Mouse (Mus musculus) megakaryocyte, adult 5-6 weeks (primary cell): ENCODE measurements around the gene Krt17. TPM values are rescaled to one million over a fixed set of nuclear protein-coding genes. Genes with fewer than 3 reads are reported as not detected.
"Not testable (repeated sequence)": the region's sequence is repeated elsewhere in the genome, so short reads cannot be mapped to it uniquely, and the experiment has no call there.

Source experiments
- ATAC-seq: 2 replicates; pipeline ENCODE4 v1.8.0; 2016; ENCODE audit warnings: mild to moderate bottlenecking, inconsistent platforms; ENCODE audit not compliant: poor library complexity, severe bottlenecking
- total RNA-seq, 2 experiments: library from RNA; stranded (forward) in 1 of 2; stranded (reverse) in 1 of 2; fragments of 153-499, 151-499 nt in 1 of 2; fragments of 221-1000, 200-1000 nt in 1 of 2; gene quantifications; 2 replicates each; pipeline versions ENCODE4 v1.2.3 to v1.2.4; 2015 to 2017

Krt17 gene
- total RNA-seq, 2 experiments from 2014 or later: not detected

DNA sequence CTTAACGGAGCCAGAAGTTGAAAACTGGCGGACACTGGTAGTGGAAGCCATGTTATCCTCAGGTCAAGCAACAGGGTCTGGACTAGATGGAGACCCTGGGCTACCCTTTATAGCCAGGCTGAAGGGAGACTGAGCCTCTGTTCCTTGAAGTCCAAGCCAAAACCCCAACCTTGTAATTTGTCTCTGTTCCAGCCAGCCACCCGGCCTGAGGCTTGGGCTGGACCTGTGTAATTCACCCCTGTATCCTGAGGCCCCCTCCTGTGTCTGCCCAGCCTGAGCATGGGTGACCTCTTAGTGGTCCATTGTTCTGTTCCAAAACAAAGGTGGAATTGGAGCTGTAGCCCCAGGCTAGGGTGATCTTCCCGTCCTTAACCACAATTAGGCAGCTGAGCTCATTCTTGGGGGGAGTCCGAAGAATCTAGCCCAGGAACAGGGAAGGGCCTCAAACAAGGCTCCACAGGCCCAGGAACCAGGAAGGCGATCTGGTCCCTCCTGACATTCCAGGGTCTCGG, 9.0 kb upstream of the Krt17 start, which contains the start of gene Krt42:
TSS of gene Krt42 (minus strand) at position 51 of the 512 bp plus-strand sequence.
- no peak for ATAC-seq

DNA sequence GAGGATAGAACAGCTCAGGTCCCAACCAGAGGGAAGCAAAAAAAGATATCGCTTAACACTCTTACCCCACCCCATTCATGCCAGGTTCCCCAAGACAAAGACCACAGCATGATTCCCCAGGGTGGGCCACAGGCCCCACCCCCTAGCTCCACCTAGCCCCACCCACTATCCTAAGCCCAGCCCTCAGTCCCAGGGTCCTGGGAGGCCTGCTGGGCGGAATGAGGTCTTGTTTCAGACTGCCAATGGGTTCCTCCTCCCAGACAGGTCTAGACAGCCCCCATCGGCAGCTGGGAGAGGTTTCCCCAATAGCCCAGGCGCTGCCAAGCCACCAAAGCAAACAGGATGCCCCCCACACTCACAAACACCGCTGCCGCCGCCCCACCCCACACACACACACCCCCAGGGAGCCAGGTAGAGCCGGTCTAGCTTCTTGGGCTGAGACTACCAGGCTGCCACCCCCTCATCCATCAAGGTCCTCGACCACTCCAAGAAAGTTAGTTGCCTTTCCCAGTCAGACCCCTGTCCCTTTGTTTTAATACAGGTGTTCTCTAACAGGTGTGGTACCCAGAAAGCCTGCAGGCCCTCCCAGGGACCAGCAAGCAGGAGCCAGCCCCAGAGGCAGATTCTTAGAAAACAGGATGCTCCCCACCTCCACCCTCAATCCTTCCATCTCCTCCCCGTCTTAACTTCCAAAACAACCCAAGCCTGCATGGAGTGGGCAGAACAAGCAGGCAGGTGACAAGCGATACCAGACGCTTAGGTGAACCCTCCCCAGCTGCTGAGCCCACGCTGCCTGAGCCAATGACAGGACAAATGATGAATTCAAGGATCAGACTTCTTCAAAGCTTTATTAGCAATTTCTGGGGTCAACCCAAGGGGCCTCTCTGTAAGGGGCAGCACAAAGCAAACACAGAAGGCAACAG, 1.5 kb upstream of the Krt17 start:
- ATAC-seq: no peak

GRCm38 (mm10) chr11:100261235-100261605, 391 bp upstream of the Krt17 start:
- ATAC-seq: no peak

GRCm38 (mm10) chr11:100259079-100259478, 1.8 kb downstream of the Krt17 start:
- no peak for ATAC-seq

DNA sequence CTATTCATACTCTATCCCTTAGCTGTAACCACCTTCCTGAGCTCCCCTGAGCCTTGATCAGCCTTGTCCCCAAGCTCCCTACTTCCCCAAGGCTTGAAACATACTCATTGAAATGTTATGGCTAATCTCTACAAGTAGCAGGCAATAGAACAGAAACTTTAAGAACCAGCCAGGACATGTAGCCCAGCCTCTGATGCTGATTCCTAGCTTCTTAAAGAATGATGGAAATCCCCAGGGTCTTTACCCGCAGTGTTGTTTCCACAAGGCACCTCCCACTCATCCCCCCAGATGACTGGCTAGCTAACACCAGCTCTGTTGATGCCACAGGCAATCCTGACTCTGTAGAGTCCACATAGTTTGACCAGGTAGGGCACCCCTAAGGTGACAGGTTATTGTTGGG, 2.9 kb downstream of the Krt17 start:
- no peak for ATAC-seq

DNA sequence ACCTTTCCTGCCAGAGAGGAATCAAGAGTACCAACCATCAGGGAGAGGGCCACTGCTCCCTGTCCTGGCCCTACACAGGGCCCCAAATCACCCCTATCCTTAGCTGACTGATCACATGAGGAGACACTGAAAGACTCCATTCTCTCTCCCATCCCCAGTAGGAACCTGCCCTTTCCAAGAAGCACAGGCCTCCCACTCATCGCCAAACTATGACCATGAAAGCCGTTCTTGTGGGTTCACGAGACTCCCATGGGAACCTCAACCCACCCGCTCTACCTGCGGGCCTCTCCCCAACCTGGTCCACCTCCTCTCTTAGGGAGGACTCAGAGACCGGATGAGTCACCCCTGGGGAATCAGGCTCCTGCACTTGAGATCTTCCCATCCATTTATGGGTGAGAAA, 5.3 kb downstream of the Krt17 start:
- ATAC-seq: no peak

- ATAC-seq: no peak
These were observed 6.3 kb downstream of the Krt17 start for GRCm38 (mm10) chr11:100254360-100255090.

- ATAC-seq: no peak
These were observed 11.9 kb downstream of the Krt17 start, which contains the start of gene Krt16 for GRCm38 (mm10) chr11:100248852-100249465. Krt16 (minus strand) TSS chr11:100248902.

- ATAC-seq: not testable (repeated sequence)
These were observed 14.4 kb downstream of the Krt17 start for GRCm38 (mm10) chr11:100246471-100246870.

- not testable (repeated sequence) for ATAC-seq
These were observed 20.6 kb downstream of the Krt17 start for GRCm38 (mm10) chr11:100240272-100240671.

- ATAC-seq: peak; percentile 35; the same call in 1 of the 2 replicates
These were observed 39.1 kb downstream of the Krt17 start for GRCm38 (mm10) chr11:100221741-100222140.

- no peak for ATAC-seq
These were observed 41.5 kb downstream of the Krt17 start for GRCm38 (mm10) chr11:100219304-100219703.

GRCm38 (mm10) chr11:100208542-100208941, 52.3 kb downstream of the Krt17 start:
- no peak for ATAC-seq

- no peak for ATAC-seq
These were observed 53.3 kb downstream of the Krt17 start, which contains the start of gene Krt14 for GRCm38 (mm10) chr11:100207498-100207897. Krt14 (minus strand) TSS chr11:100207548.

Other genes starting within 250 kb of the Krt17 start
- not detected in 2 replicates for gene Krt33a, start 244.8 kb downstream of the Krt17 start, total RNA-seq (2015)
- not detected in 2 replicates for gene Krt33a, start 244.8 kb downstream of the Krt17 start, total RNA-seq (2017)
- gene Krt33b, start 231.2 kb downstream of the Krt17 start, total RNA-seq (2015): not detected in 2 replicates
- not detected in 2 replicates for gene Krt33b, start 231.2 kb downstream of the Krt17 start, total RNA-seq (2017)
- not detected in 2 replicates for gene Krt34, start 219.5 kb downstream of the Krt17 start, total RNA-seq (2015)
- gene Krt34, start 219.5 kb downstream of the Krt17 start, total RNA-seq (2017): not detected in 2 replicates
- not detected in 2 replicates for gene Krt31, start 210.5 kb downstream of the Krt17 start, total RNA-seq (2015)
- gene Krt31, start 210.5 kb downstream of the Krt17 start, total RNA-seq (2017): not detected in 2 replicates
- not detected in 2 replicates for gene Krt32, start 172.8 kb downstream of the Krt17 start, total RNA-seq (2015)
- not detected in 2 replicates for gene Krt32, start 172.8 kb downstream of the Krt17 start, total RNA-seq (2017)
- not detected in 2 replicates for gene Krt35, start 164.8 kb downstream of the Krt17 start, total RNA-seq (2015)
- gene Krt35, start 164.8 kb downstream of the Krt17 start, total RNA-seq (2017): not detected in 2 replicates
- gene Krt36, start 155.4 kb downstream of the Krt17 start, total RNA-seq (2015): not detected in 2 replicates
- gene Krt36, start 155.4 kb downstream of the Krt17 start, total RNA-seq (2017): not detected in 2 replicates
- not detected in 2 replicates for gene Krt13, start 139.5 kb downstream of the Krt17 start, total RNA-seq (2015)
- not detected in 2 replicates for gene Krt13, start 139.5 kb downstream of the Krt17 start, total RNA-seq (2017)
- not detected in 2 replicates for gene Krt15, start 125.1 kb downstream of the Krt17 start, total RNA-seq (2015)
- gene Krt15, start 125.1 kb downstream of the Krt17 start, total RNA-seq (2017): not detected in 2 replicates
- gene Krt19, start 112.4 kb downstream of the Krt17 start, total RNA-seq (2015): not detected in 2 replicates
- not detected in 2 replicates for gene Krt19, start 112.4 kb downstream of the Krt17 start, total RNA-seq (2017)
- gene Krt9, start 67.8 kb downstream of the Krt17 start, total RNA-seq (2015): not detected in 2 replicates
- 0.04 TPM in 1 of 2 replicates, not detected in the other for gene Krt9, start 67.8 kb downstream of the Krt17 start, total RNA-seq (2017)
- not detected in 2 replicates for gene Krt14, start 53.5 kb downstream of the Krt17 start, total RNA-seq (2015)
- not detected in 2 replicates for gene Krt14, start 53.5 kb downstream of the Krt17 start, total RNA-seq (2017)
- gene Krt16, start 12.1 kb downstream of the Krt17 start, total RNA-seq (2015): not detected in 2 replicates
- not detected in 2 replicates for gene Krt16, start 12.1 kb downstream of the Krt17 start, total RNA-seq (2017)
- gene Krt42, start 8.8 kb upstream of the Krt17 start, total RNA-seq (2015): not detected in 2 replicates
- gene Krt42, start 8.8 kb upstream of the Krt17 start, total RNA-seq (2017): not detected in 2 replicates
- gene Eif1, start 58.9 kb upstream of the Krt17 start, total RNA-seq (2015): 1,372 and 1,486 TPM in 2 replicates
- 248 and 320 TPM in 2 replicates for gene Eif1, start 58.9 kb upstream of the Krt17 start, total RNA-seq (2017)
- not detected in 2 replicates for gene Gast, start 73.4 kb upstream of the Krt17 start, total RNA-seq (2015)
- gene Gast, start 73.4 kb upstream of the Krt17 start, total RNA-seq (2017): not detected in 2 replicates
- gene Hap1, start 95.1 kb upstream of the Krt17 start, total RNA-seq (2015): not detected in 2 replicates
- gene Hap1, start 95.1 kb upstream of the Krt17 start, total RNA-seq (2017): not detected in 2 replicates
- 3.5 and 3.9 TPM in 2 replicates for gene Jup, start 136.7 kb upstream of the Krt17 start, total RNA-seq (2015)
- gene Jup, start 136.7 kb upstream of the Krt17 start, total RNA-seq (2017): 1.5 and 5.1 TPM in 2 replicates
- gene P3h4, start 153.8 kb upstream of the Krt17 start, total RNA-seq (2015): not detected in 2 replicates
- 0.08 TPM in 1 of 2 replicates, not detected in the other for gene P3h4, start 153.8 kb upstream of the Krt17 start, total RNA-seq (2017)
- gene Fkbp10, start 154.7 kb upstream of the Krt17 start, total RNA-seq (2015): 0.09 TPM in 1 of 2 replicates, not detected in the other
- gene Fkbp10, start 154.7 kb upstream of the Krt17 start, total RNA-seq (2017): not detected in 2 replicates
- 8.8 and 9.8 TPM in 2 replicates for gene Nt5c3b, start 180.8 kb upstream of the Krt17 start, total RNA-seq (2015)
- gene Nt5c3b, start 180.8 kb upstream of the Krt17 start, total RNA-seq (2017): 7.3 and 9.6 TPM in 2 replicates
- gene Klhl10, start 180.9 kb upstream of the Krt17 start, total RNA-seq (2015): not detected in 2 replicates
- gene Klhl10, start 180.9 kb upstream of the Krt17 start, total RNA-seq (2017): not detected in 2 replicates
- 5.9 and 8.1 TPM in 2 replicates for gene Klhl11, start 211.7 kb upstream of the Krt17 start, total RNA-seq (2015)
- 14.5 and 14.8 TPM in 2 replicates for gene Klhl11, start 211.7 kb upstream of the Krt17 start, total RNA-seq (2017)